In the genomic region with DNA sequence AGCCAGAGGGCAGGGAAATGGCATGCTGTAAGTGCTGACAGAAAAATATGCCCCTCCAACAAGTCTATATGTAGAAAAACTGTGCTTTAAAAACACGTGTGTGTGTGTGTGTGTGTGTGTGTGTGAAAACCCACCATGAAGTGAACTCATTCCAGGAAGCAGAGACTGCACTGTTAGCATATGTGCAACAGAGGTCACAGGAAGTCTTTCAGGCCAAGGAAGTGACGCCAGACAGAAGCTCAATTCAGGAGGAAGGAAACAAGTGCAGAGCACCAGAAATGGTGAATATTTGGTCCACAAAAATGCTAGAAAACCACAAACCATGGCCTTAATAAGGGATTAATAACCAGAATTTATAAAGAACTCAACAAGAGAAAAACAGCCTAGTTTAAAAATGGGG, we compare ENCODE assay signal across 27 mouse cellular contexts. TPM values are rescaled to one million over a fixed set of nuclear protein-coding genes. Genes with fewer than 3 reads are reported as not detected.
DNase-seq lines count a peak whose midpoint lies in the region; ATAC-seq and TF ChIP-seq lines count a peak whose summit lies in the region.
"Had no signal": no experiment of that assay in that cellular context is flagged by ENCODE, and none has a peak within 500 bp of the region (broad histone marks: within the 10 kb centered on the region; RNA-seq: fewer than 3 reads in every experiment).

No protein-coding gene starts in this region.

- peaks cover 45% of the 10 kb centered on the region for H3K36me3 ChIP-seq in liver, embryonic 12.5 days
- H3K36me3 ChIP-seq in liver, postnatal 0 days (replicated peaks; ENCODE audit: insufficient read depth, low read length), result 0 out of 2 replicates have a peak, but pooled peaks cover 2% of the 10 kb centered on the region
- H3K36me3 ChIP-seq: embryonic facial prominence, embryonic 10.5 days; embryonic facial prominence, embryonic 15.5 days; forebrain, embryonic 12.5 days had no signal

- no peak overlapping the region for H3K4me2 ChIP-seq in liver, embryonic 12.5 days
- no peak overlapping the region for H3K4me2 ChIP-seq in liver, postnatal 0 days (ENCODE audit: low read depth, low read length)
- H3K4me2 ChIP-seq: embryonic facial prominence, embryonic 15.5 days; forebrain, embryonic 12.5 days; heart, embryonic 11.5 days; hindbrain, embryonic 13.5 days; midbrain, embryonic 13.5 days had no signal

- no peaks in the 10 kb centered on the region for H3K9me3 ChIP-seq in liver, embryonic 12.5 days (replicated peaks)
- no peaks in the 10 kb centered on the region for H3K9me3 ChIP-seq in liver, postnatal 0 days (ENCODE audit: low read length)
- H3K9me3 ChIP-seq: embryonic facial prominence, embryonic 15.5 days had no signal

- H3K27ac ChIP-seq in liver, embryonic 12.5 days, result peak overlapping the region; percentile 47
- no peak overlapping the region for H3K27ac ChIP-seq in liver, postnatal 0 days (ENCODE audit: low read depth)
- H3K27ac ChIP-seq in bone marrow macrophage, adult 2 months (ENCODE audit: insufficient read depth, low read depth, low read length), result peak overlapping the region; percentile 5; the same call in 1 of the 2 replicates
- H3K27ac ChIP-seq: embryonic facial prominence, embryonic 15.5 days; forebrain, embryonic 12.5 days; hindbrain, embryonic 13.5 days; midbrain, embryonic 13.5 days had no signal

- H3K9ac ChIP-seq in liver, embryonic 12.5 days, result no peak overlapping the region
- H3K9ac ChIP-seq in liver, postnatal 0 days (replicated peaks), result no peak overlapping the region
- H3K9ac ChIP-seq: embryonic facial prominence, embryonic 15.5 days; forebrain, embryonic 12.5 days; forebrain, postnatal 0 days; hindbrain, embryonic 13.5 days; midbrain, embryonic 13.5 days had no signal

- H3K4me1 ChIP-seq in liver, embryonic 12.5 days, result peaks cover 77% of the 10 kb centered on the region
- peaks cover 21% of the 10 kb centered on the region for H3K4me1 ChIP-seq in liver, postnatal 0 days (ENCODE audit: insufficient read depth)
- H3K4me1 ChIP-seq in bone marrow macrophage, adult 2 months (ENCODE audit: control insufficient read depth, insufficient read depth, low read length), result peaks cover 42% of the 10 kb centered on the region

- WGBS in liver, embryonic 12.5 days (ENCODE audit: insufficient replicate concordance), result 52% methylated on average over 2 of the region's 2 CpGs
- WGBS in liver, postnatal 0 days (ENCODE audit: insufficient replicate concordance), result 48% methylated on average over 2 of the region's 2 CpGs

- ATAC-seq in liver, embryonic 12.5 days, result no peak
- no peak for ATAC-seq in liver, postnatal 0 days
- ATAC-seq in megakaryocyte, adult 5-6 weeks (ENCODE audit: poor library complexity, severe bottlenecking), result peak; percentile 64
- ATAC-seq: forebrain, postnatal 0 days; intestine, postnatal 0 days; midbrain, embryonic 13.5 days had no signal

- no peak for TF ChIP-seq POLR2A in bone marrow macrophage, adult 2 months (IDR thresholded peaks at IDR 0.05; ENCODE audit: borderline replicate concordance, low read depth, low read length)

- no peak for DNase-seq in liver, postnatal 0 days
- peak; percentile 65 for DNase-seq in 416B (ENCODE audit: low read depth)
- DNase-seq in adrenal gland, adult (ENCODE audit: inconsistent age in 2 of 2, low spot score in 1 of 2), result no peak
- DNase-seq in ovary, postnatal 10 days (ENCODE audit: low spot score), result no peak
- DNase-seq in gastrocnemius, adult 8-10 months (ENCODE audit: low spot score in 2 of 2), result no peak
- DNase-seq: adrenal gland, postnatal 14 days; cerebellum, adult 8-10 months; cerebellum, postnatal 25 days; forebrain, postnatal 0 days; gastrocnemius, postnatal 14 days; heart, adult 18-20 months; heart, postnatal 4 days; kidney, adult 9 months; kidney, postnatal 10 days; lung, adult 2 months; lung, postnatal 14 days had no signal

- H3K4me3 ChIP-seq in liver, embryonic 12.5 days, result no peak overlapping the region
- no peak overlapping the region for H3K4me3 ChIP-seq in liver, postnatal 0 days (ENCODE audit: low read depth, low read length)
- H3K4me3 ChIP-seq in bone marrow macrophage, adult 2 months (ENCODE audit: insufficient read depth, low read length), result no peak overlapping the region
- H3K4me3 ChIP-seq: embryonic facial prominence, embryonic 10.5 days; embryonic facial prominence, embryonic 15.5 days; forebrain, embryonic 12.5 days; hindbrain, embryonic 13.5 days; midbrain, embryonic 13.5 days had no signal

- TF ChIP-seq EP300 in liver, postnatal 0 days (IDR thresholded peaks at IDR 0.05; ENCODE audit: low read depth), result no peak

- no peak for TF ChIP-seq CTCF in liver, postnatal 0 days (IDR thresholded peaks at IDR 0.05; ENCODE audit: low read depth)
- TF ChIP-seq CTCF in bone marrow macrophage, adult 2 months (IDR thresholded peaks at IDR 0.05; ENCODE audit: low read depth, low read length), result no peak

- no peaks in the 10 kb centered on the region for H3K27me3 ChIP-seq in liver, embryonic 12.5 days (replicated peaks)
- H3K27me3 ChIP-seq in liver, postnatal 0 days (ENCODE audit: insufficient read depth, low read length), result no peaks in the 10 kb centered on the region
- H3K27me3 ChIP-seq: CH12.LX; embryonic facial prominence, embryonic 15.5 days; forebrain, embryonic 12.5 days; hindbrain, embryonic 13.5 days; midbrain, embryonic 13.5 days had no signal

RNA-seq across cellular contexts. Expression of a gene that starts 48.9 kb away (rescaled TPM):
- polyA plus RNA-seq in liver, embryonic 12.5 days (2016; fragmentation: Nextera tagmentation; extraction: Ambion mirVana), result 137 and 141 TPM in 2 replicates
- 34.0 and 34.6 TPM in 2 replicates for polyA plus RNA-seq in liver, postnatal 0 days (2015; fragmentation: Nextera tagmentation; extraction: Ambion mirVana)
- polyA plus RNA-seq in bone marrow macrophage, adult 2 months (2012; ENCODE audit: insufficient read depth, insufficient read length, missing spikeins), result 18.7 and 19.4 TPM in 2 replicates
- 41.4 and 43.6 TPM in 2 replicates for total RNA-seq in megakaryocyte, adult 5-6 weeks (2015)
- total RNA-seq in megakaryocyte, adult 5-6 weeks (2017), result 36.2 and 45.2 TPM in 2 replicates
- 1 to 10 TPM in 3 of 4 experiments, under 1 TPM in 1; 0.73 to 5.9 (median 3.0) TPM for total RNA-seq in gastrocnemius, adult 8-10 months (2022)
